ENCODE assay signal across 8 mouse cellular contexts in genomic region chr7:118902944-118903343, GRCm38 (mm10). TPM values are rescaled to one million over a fixed set of nuclear protein-coding genes. Genes with fewer than 3 reads are reported as not detected.
DNase-seq lines count a peak whose midpoint lies in the region; ATAC-seq lines count a peak whose summit lies in the region.

No protein-coding gene starts in this region.

- H3K27me3 ChIP-seq in midbrain, embryonic 15.5 days (replicated peaks): no peaks in the 10 kb centered on the region
- H3K27me3 ChIP-seq in midbrain, embryonic 13.5 days: 0 out of 2 replicates have a peak, but pooled peaks cover 2% of the 10 kb centered on the region
- H3K27me3 ChIP-seq in hindbrain, embryonic 16.5 days (replicated peaks; ENCODE audit: control insufficient read depth, insufficient read depth, low read length): no peaks in the 10 kb centered on the region

- H3K36me3 ChIP-seq in midbrain, embryonic 15.5 days (replicated peaks): no peaks in the 10 kb centered on the region
- no peaks in the 10 kb centered on the region for H3K36me3 ChIP-seq in midbrain, embryonic 13.5 days
- H3K36me3 ChIP-seq in hindbrain, embryonic 16.5 days (ENCODE audit: control insufficient read depth, insufficient read depth, low read length): no peaks in the 10 kb centered on the region

- H3K4me1 ChIP-seq in midbrain, embryonic 15.5 days: peaks cover 7% of the 10 kb centered on the region; the same call in 1 of the 2 replicates
- H3K4me1 ChIP-seq in midbrain, embryonic 13.5 days (replicated peaks): peaks cover 27% of the 10 kb centered on the region
- H3K4me1 ChIP-seq in hindbrain, embryonic 16.5 days (ENCODE audit: control insufficient read depth, insufficient read depth, low read depth, low read length): peaks cover 8% of the 10 kb centered on the region; the same call in 1 of the 2 replicates

- DNase-seq in adrenal gland, postnatal 25 days: peak; percentile 26
- no peak for DNase-seq in adrenal gland, postnatal 36 days
- peak; percentile 28 for DNase-seq in lung, postnatal 14 days
- DNase-seq in embryo, embryonic 11 days: no peak
- DNase-seq in c-Kit-positive CD71-positive TER-119-positive erythroid progenitor cells, embryonic 14.5 days (ENCODE audit: low spot score): no peak

- H3K27ac ChIP-seq in midbrain, embryonic 15.5 days: no peak overlapping the region
- H3K27ac ChIP-seq in midbrain, embryonic 13.5 days: no peak overlapping the region
- H3K27ac ChIP-seq in hindbrain, embryonic 16.5 days (ENCODE audit: low read depth, low read length): 0 out of 2 replicates have a peak overlapping the region, but pooled peaks have one; percentile 54

- 68% methylated on average over 13 of the region's 13 CpGs for WGBS in midbrain, embryonic 15.5 days
- WGBS in midbrain, embryonic 13.5 days: 69% methylated on average over 13 of the region's 13 CpGs
- 36% methylated on average over 13 of the region's 13 CpGs for WGBS in hindbrain, embryonic 16.5 days

- H3K4me2 ChIP-seq in midbrain, embryonic 15.5 days: 0 out of 2 replicates have a peak overlapping the region, but pooled peaks have one; percentile 3
- no peak overlapping the region for H3K4me2 ChIP-seq in midbrain, embryonic 13.5 days (replicated peaks)
- H3K4me2 ChIP-seq in hindbrain, embryonic 16.5 days (ENCODE audit: low read length): peak overlapping the region; percentile 34

- no peak overlapping the region for H3K9ac ChIP-seq in midbrain, embryonic 15.5 days
- H3K9ac ChIP-seq in midbrain, embryonic 13.5 days (replicated peaks): no peak overlapping the region
- H3K9ac ChIP-seq in hindbrain, embryonic 16.5 days (ENCODE audit: low read depth, low read length): no peak overlapping the region

- H3K9me3 ChIP-seq in midbrain, embryonic 15.5 days: no peaks in the 10 kb centered on the region
- H3K9me3 ChIP-seq in midbrain, embryonic 13.5 days: no peaks in the 10 kb centered on the region
- H3K9me3 ChIP-seq in hindbrain, embryonic 16.5 days (ENCODE audit: control insufficient read depth, low read length): no peaks in the 10 kb centered on the region

- no peak for ATAC-seq in midbrain, embryonic 15.5 days (replicated peaks)
- ATAC-seq in midbrain, embryonic 13.5 days: no peak
- peak; percentile 73 for ATAC-seq in hindbrain, embryonic 16.5 days

- no peak overlapping the region for H3K4me3 ChIP-seq in midbrain, embryonic 15.5 days
- H3K4me3 ChIP-seq in midbrain, embryonic 13.5 days (replicated peaks): no peak overlapping the region
- no peak overlapping the region for H3K4me3 ChIP-seq in hindbrain, embryonic 16.5 days (ENCODE audit: low read length)

RNA-seq across cellular contexts. Expression of gene Knop1, which starts 46.9 kb away (rescaled TPM):
- total RNA-seq in adrenal gland, postnatal 25 days (2021): 63.8 and 70.1 TPM in 2 replicates
- 10 to 100 TPM; 48.6 to 68.5 TPM for total RNA-seq in adrenal gland, postnatal 36 days (2021)
- 69.0 and 70.6 TPM in 2 replicates for polyA plus RNA-seq in midbrain, embryonic 15.5 days (2015; fragmentation: Nextera tagmentation; extraction: Ambion mirVana)
- polyA plus RNA-seq in midbrain, embryonic 13.5 days (2015; fragmentation: Nextera tagmentation; extraction: Ambion mirVana): 105 and 113 TPM in 2 replicates
- polyA plus RNA-seq in hindbrain, embryonic 16.5 days (2015; fragmentation: Nextera tagmentation; extraction: Ambion mirVana): 53.2 and 59.1 TPM in 2 replicates

RNA-seq across cellular contexts. Expression of gene Iqck, which starts 47.4 kb away (rescaled TPM):
- 18.9 and 21.2 TPM in 2 replicates for total RNA-seq in adrenal gland, postnatal 25 days (2021)
- total RNA-seq in adrenal gland, postnatal 36 days (2021): 10 to 100 TPM; 18.4 to 20.5 TPM
- 4.4 and 4.9 TPM in 2 replicates for polyA plus RNA-seq in midbrain, embryonic 15.5 days (2015; fragmentation: Nextera tagmentation; extraction: Ambion mirVana)
- polyA plus RNA-seq in midbrain, embryonic 13.5 days (2015; fragmentation: Nextera tagmentation; extraction: Ambion mirVana): 3.5 and 4.1 TPM in 2 replicates
- polyA plus RNA-seq in hindbrain, embryonic 16.5 days (2015; fragmentation: Nextera tagmentation; extraction: Ambion mirVana): 3.8 and 4.5 TPM in 2 replicates

Comparison
In these comparisons a context has a peak if more than half of its experiments do, and no peak if none do; other contexts are left out.
1. DNase-seq: peak in adrenal gland, postnatal 25 days (single experiment) and lung, postnatal 14 days (single experiment); none in adrenal gland, postnatal 36 days (0 of 2), embryo, embryonic 11 days (single experiment) and c-Kit-positive CD71-positive TER-119-positive erythroid progenitor cells, embryonic 14.5 days (single experiment).